Mouse (Mus musculus) neural tube, embryonic 13.5 days (tissue): ENCODE measurements around the gene Olfr215. TPM values are rescaled to one million over a fixed set of nuclear protein-coding genes. Genes with fewer than 3 reads are reported as not detected.
"Not testable (repeated sequence)": the region's sequence is repeated elsewhere in the genome, so short reads cannot be mapped to it uniquely, and the experiment has no call there.

Experiments used
- ATAC-seq: fragments of 200-750 bp; cut with Nextera tagmentation; 2 replicates; pipeline ENCODE4 v1.8.0; 2017; ENCODE audit warnings: low read depth, mild to moderate bottlenecking, moderate TSS enrichment, moderate library complexity
- H3K27ac ChIP-seq: fragments of 300-500 bp; sonication (generic); replicated peaks from 2 replicates; pipeline ENCODE4 v1.5.1; 2015; ENCODE audit warnings: moderate library complexity, mild to moderate bottlenecking, inconsistent platforms
- H3K27me3 ChIP-seq: fragments of 300-500 bp; sonication (generic); 2 replicates; pipeline ENCODE4 v1.6.1; 2015; ENCODE audit warnings: mild to moderate bottlenecking, inconsistent platforms
- H3K36me3 ChIP-seq: fragments of 300-500 bp; sonication (generic); 2 replicates; pipeline ENCODE4 v1.6.1; 2015; ENCODE audit warnings: mild to moderate bottlenecking, inconsistent platforms
- H3K4me1 ChIP-seq: fragments of 300-500 bp; sonication (generic); replicated peaks from 2 replicates; pipeline ENCODE4 v1.6.1; 2015; ENCODE audit warnings: inconsistent platforms
- H3K4me2 ChIP-seq: fragments of 300-500 bp; sonication (generic); 2 replicates; pipeline ENCODE4 v1.6.1; 2015; ENCODE audit warnings: inconsistent platforms, mild to moderate bottlenecking, moderate library complexity
- H3K4me3 ChIP-seq: fragments of 300-500 bp; sonication (generic); 2 replicates; pipeline ENCODE4 v1.5.1; 2015; ENCODE audit warnings: mild to moderate bottlenecking, inconsistent platforms
- H3K9ac ChIP-seq: fragments of 300-500 bp; sonication (generic); 2 replicates; pipeline ENCODE4 v1.6.1; 2015; ENCODE audit warnings: moderate library complexity, mild to moderate bottlenecking, inconsistent platforms
- H3K9me3 ChIP-seq: fragments of 300-500 bp; sonication (generic); 2 replicates; pipeline ENCODE4 v1.6.1; 2016; ENCODE audit warnings: inconsistent platforms
- WGBS: fragments of 180-500 bp; shearing (Covaris S2); methylation state at CpG from one replicate; pipeline ENCODE4 v1.1.7; 2015; 5-methylcytosine and 5-hydroxymethylcytosine counted together
- polyA plus RNA-seq: library from polyadenylated mRNA; unstranded; fragments of >200 nt; fragmentation: Nextera tagmentation; extraction: Ambion mirVana; gene quantifications from 2 replicates; pipeline ENCODE4 v1.2.1, GENCODE M21; 2015

Olfr215 gene
- polyA plus RNA-seq, 1 experiment from 2014 or later, result not detected

DNA sequence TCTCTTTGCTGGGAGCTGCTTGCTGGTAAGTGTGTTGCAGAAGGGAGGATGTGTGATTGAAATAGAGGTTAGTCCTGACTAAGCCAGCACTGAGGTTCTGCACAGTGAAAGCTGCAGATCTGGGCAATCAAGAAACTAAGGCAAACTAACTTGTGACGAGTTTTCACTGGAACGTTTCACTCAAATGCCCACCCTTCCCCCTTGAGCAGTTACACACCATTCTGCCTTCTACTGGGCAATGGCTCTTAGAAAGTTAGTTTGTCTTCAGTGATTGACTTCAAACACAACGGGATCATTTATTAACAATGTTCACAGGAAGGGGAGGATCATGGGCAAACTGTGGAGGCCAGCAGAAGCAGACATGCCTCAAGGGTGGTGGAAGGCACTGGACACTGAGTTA, 29.0 kb downstream of the Olfr215 start:
- Histone ChIP-seq H3K4me1 (no peaks in the 10 kb centered on the region), H3K9ac (no peak overlapping the region), H3K27ac (no peak overlapping the region), H3K4me2 (no peak overlapping the region), H3K36me3 (no peaks in the 10 kb centered on the region), H3K27me3 (no peaks in the 10 kb centered on the region), H3K9me3 (no peaks in the 10 kb centered on the region), H3K4me3 (no peak overlapping the region)
- no peak for ATAC-seq
- WGBS, result 71% methylated on average over 3 of the region's 3 CpGs

DNA sequence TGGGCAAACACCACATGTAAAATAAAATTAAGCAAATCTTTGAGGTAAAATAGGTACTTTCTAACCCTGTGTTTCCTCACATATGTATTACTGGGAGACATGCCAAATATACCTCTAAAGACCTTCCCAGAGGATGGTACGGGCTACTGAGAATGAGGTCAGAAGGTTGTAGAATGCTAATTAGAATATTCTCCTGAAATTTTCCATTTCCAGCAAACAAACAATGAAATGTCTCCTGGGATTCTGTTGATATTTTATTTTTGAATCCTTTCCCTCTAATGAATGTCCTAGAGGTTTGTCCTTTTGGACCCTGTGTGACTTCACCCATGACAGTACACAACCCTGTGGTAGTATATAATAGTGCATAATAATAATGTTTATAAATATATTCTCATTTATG, 30.1 kb downstream of the Olfr215 start, which contains the start of gene Olfr214:
Olfr214 (plus strand) TSS at position 301 of the 400 bp plus-strand sequence.
- 81% methylated on average over 1 of the region's 1 CpGs for WGBS
- Histone ChIP-seq H3K4me2 (no peak within 1 kb of the TSS), H3K36me3 (no peaks in the 10 kb centered on the region), H3K9ac (no peak within 1 kb of the TSS), H3K27me3 (no peaks in the 10 kb centered on the region), H3K4me3 (no peak within 1 kb of the TSS), H3K4me1 (no peaks in the 10 kb centered on the region), H3K27ac (no peak within 1 kb of the TSS), H3K9me3 (no peaks in the 10 kb centered on the region)
- no peak for ATAC-seq

DNA sequence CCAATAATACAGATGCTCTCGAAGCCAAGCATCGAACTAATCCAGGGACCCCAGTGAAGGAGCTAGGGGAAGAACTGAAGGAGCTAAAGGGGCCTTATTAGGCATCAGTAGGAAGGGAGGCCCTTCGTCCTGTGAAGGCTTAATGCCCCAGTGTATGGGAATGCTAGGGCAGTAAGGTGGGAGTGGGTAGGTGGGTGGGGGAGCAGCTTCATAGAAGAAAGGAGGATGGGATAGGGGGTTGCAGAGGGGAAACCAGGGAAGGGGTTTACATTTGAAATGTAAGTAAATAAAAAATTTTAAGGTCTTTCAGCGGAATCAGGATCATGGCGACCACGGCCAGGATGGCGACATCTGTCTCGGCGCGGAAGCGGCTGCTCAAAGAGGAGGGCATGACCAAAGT, 33.2 kb downstream of the Olfr215 start, which contains the start of gene Gm5580:
Gm5580 (plus strand) TSS at position 301 of the 400 bp plus-strand sequence.
- not testable (repeated sequence) for H3K27me3 ChIP-seq, H3K4me1 ChIP-seq, ATAC-seq, H3K27ac ChIP-seq, H3K36me3 ChIP-seq, H3K4me3 ChIP-seq, H3K9me3 ChIP-seq, H3K9ac ChIP-seq, H3K4me2 ChIP-seq
- 96% methylated on average over 11 of the region's 11 CpGs for WGBS

DNA sequence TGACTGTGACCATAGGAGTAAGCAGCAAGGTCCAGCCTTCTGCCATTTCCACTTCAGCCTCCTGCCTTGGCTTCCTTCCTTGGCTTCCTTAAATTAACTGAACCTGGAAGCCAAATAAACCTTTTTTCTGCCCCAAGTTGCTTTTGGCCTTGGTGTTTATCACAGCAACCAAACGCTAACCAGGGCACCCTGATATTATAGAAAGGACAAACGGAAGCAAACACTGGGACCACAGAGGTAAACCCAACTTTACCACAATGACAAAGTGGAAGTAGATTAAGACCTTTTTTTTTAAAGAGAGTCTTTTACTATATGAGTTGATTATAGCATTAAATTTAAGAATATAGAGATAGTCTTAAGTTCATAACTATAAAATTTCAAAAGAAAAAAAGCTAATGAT, 41.5 kb downstream of the Olfr215 start:
- H3K4me2 ChIP-seq, result no peak overlapping the region
- H3K27me3 ChIP-seq, result no peaks in the 10 kb centered on the region
- H3K4me1 ChIP-seq, result no peaks in the 10 kb centered on the region
- H3K36me3 ChIP-seq, result no peaks in the 10 kb centered on the region
- no peak overlapping the region for H3K27ac ChIP-seq
- ATAC-seq, result no peak
- H3K9me3 ChIP-seq, result no peaks in the 10 kb centered on the region
- no peak overlapping the region for H3K4me3 ChIP-seq
- 87% methylated on average over 2 of the region's 2 CpGs for WGBS
- H3K9ac ChIP-seq, result no peak overlapping the region

DNA sequence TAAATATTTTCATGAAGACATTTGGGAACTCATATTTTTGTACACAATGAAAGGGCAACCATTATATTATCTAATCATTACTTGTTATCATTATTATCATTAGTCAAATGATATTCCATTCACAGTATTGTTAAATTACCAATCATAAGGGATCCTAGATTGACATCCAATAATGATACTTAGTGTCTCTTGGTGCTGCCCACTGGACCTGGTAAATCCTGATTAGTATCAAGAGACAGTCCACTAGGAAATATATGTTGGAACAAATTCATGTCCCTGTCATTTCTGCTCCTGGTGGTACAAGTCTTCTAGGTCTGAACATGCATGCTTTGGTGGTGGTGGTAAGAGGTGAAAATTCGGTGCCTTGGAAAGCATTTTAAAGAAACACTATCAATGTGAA, 45.8 kb downstream of the Olfr215 start, which contains the start of gene Olfr213:
Olfr213 (plus strand) TSS at position 301 of the 400 bp plus-strand sequence.
- Histone ChIP-seq H3K9ac (no peak within 1 kb of the TSS), H3K27ac (no peak within 1 kb of the TSS), H3K9me3 (no peaks in the 10 kb centered on the region), H3K27me3 (no peaks in the 10 kb centered on the region), H3K4me3 (no peak within 1 kb of the TSS), H3K36me3 (no peaks in the 10 kb centered on the region), H3K4me2 (no peak within 1 kb of the TSS), H3K4me1 (no peaks in the 10 kb centered on the region)
- no peak for ATAC-seq
- WGBS, result 88% methylated on average over 1 of the region's 1 CpGs

Other genes with a start within 250 kb of the Olfr215 start
- gene March8, start 246.2 kb downstream of the Olfr215 start, polyA plus RNA-seq, result 58.1 and 58.7 TPM in 2 replicates
- 0.50 and 0.54 TPM in 2 replicates for gene Alox5, start 123.0 kb downstream of the Olfr215 start, polyA plus RNA-seq
- not detected in 2 replicates for gene Olfr211, start 95.1 kb downstream of the Olfr215 start, polyA plus RNA-seq
- gene Olfr212, start 77.7 kb downstream of the Olfr215 start, polyA plus RNA-seq, result 0.10 TPM in 1 of 2 replicates, not detected in the other
- gene Olfr213, start 45.7 kb downstream of the Olfr215 start, polyA plus RNA-seq, result not detected in 2 replicates
- gene Gm5580, start 33.1 kb downstream of the Olfr215 start, polyA plus RNA-seq, result 0.48 and 0.60 TPM in 2 replicates
- gene Olfr214, start 30.0 kb downstream of the Olfr215 start, polyA plus RNA-seq, result not detected in 2 replicates
- gene Zfp422, start 44.8 kb upstream of the Olfr215 start, polyA plus RNA-seq, result 160 and 182 TPM in 2 replicates
- 11.0 and 14.5 TPM in 2 replicates for gene Depp1, start 66.4 kb upstream of the Olfr215 start, polyA plus RNA-seq
- gene Rassf4, start 89.8 kb upstream of the Olfr215 start, polyA plus RNA-seq, result 24.0 and 25.3 TPM in 2 replicates
- 0.29 and 1.0 TPM in 2 replicates for gene Tmem72, start 132.7 kb upstream of the Olfr215 start, polyA plus RNA-seq